Mouse (Mus musculus): ENCODE data around the gene Frmd4a.

Gene Frmd4a

DNA sequence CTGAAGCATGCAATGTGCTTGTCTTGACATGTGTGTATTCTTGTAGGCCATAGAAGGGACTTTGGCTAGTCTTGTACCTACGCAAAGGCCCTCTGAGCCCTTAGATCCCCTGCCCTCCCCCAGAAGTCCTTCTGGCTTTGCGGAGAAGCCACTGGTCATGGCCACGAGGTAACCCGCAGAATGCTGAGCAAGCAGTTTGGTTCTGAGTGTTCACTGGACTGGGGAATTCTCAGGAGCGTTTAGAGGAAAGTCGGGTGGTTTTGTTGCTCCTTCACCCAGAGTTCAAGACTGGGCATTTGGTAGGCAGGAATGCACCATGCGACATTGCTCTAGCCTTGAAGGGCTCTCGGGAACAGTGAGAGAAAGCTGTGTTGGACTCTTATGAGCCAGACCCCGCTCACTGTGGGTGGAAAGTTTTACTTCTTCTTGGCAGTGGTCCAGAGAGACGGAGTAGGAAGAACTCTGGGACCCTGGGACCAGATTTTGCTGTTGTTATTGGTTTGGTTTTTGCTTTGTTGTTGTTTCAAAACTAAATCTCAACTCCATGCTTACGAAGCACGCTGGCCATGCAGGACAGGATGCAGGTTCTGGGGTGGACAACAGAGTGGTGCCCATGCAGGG lies 432.5 kb downstream of the Frmd4a start:
- DNase-seq = no peak

DNA sequence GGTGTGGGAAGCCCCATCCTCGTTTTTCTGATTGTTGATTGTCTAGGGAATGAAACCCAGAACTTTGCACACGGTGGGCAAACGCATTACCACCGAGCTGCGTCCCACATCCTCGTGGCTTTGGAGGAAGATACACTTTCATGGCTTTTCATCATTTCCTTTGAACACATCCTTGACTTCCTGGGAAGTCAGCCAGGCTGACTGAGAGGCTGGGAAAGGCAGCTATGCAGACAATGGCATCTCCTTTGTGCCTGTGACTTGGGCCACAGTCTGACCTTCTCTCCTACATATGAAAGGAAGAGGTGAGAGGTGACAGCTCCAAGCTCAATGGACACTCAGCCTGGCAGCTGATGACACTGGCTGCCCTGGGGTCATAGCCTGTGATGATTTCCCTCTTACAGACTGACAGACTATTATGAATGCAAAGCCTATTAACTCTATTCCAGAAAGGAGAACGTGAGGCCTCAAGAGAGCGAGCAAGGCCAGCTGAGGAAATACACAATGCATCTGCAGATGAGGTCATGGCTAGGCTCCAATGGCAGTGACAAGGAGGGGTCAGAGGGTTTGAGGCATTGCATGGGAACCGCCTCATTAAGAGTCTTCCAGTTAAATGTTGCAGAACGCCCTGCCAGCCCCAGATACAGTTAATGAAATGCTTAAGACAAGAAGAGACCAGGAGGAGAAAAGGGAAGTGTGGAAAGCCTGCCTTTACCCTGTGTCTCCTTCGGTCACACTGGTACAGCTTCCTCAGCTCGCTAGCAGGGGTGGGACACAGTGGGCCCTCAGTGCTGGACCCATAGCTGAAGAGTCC lies 435.3 kb downstream of the Frmd4a start:
- no peak for DNase-seq

- no peak for DNase-seq
Measured at GRCm38 (mm10) chr2:4455097-4456025, 437.8 kb downstream of the Frmd4a start.

DNA sequence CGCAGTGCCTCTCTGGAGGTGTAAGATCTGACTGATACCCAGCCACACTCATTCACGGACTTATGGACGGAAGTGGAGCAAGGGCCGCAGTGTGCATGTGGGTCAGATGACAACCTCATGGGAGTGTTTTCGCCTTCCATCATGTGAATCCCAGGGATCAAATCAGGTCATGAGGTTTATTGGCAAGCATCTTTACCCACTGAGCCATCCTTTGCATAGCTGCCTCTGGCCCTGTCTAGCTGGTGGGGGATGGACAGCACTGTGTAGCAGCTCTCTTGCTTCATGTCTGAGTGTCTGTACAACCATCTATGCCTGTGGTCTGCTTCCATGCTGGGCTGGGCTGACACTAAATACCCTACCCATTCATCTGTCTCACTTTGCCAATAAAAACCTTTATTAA lies 443.4 kb downstream of the Frmd4a start:
- no peak for DNase-seq

DNA sequence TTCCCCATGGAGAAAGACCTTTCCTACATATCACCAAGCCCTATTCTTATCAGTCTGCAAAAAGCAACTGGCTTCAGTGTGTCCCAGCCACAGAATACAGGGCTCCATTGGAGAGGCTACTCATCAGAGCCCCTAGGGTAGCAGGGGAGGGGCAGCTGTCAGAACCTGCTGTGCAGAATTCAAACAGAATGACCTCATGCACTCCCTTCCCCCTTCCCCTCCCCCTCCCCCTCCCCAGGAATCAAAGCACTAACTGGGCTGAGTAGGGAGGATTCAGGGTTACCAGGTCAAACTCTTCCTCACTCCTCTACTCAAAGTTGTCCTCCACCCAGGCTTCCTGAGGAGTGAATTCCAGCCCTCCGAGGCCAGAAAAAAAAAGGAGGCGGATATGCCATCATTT lies 444.0 kb downstream of the Frmd4a start:
- no peak for DNase-seq

- DNase-seq = no peak
Measured at GRCm38 (mm10) chr2:4462480-4462879, 445.0 kb downstream of the Frmd4a start.

DNA sequence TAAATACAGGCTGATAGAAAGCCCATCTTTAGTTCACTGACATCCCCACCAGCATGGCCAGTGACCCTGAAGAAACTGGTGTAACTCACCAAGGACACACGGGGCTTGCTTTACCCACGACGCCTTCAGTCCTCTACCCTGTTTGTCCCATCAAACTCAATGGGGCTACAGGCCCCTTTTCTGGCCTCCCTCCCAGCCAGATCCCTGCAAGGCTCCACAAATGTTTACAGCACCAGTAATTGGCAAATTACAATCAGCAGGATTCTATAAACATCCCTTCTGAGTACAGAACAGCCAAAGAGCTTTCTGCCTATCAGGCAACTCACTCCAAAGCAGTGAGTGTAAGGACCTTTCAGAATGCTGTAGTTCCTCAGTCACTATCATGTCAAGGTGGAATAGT lies 448.6 kb downstream of the Frmd4a start:
- DNase-seq = no peak

- no peak for DNase-seq
Measured at GRCm38 (mm10) chr2:4467314-4467713, 449.8 kb downstream of the Frmd4a start.

DNA sequence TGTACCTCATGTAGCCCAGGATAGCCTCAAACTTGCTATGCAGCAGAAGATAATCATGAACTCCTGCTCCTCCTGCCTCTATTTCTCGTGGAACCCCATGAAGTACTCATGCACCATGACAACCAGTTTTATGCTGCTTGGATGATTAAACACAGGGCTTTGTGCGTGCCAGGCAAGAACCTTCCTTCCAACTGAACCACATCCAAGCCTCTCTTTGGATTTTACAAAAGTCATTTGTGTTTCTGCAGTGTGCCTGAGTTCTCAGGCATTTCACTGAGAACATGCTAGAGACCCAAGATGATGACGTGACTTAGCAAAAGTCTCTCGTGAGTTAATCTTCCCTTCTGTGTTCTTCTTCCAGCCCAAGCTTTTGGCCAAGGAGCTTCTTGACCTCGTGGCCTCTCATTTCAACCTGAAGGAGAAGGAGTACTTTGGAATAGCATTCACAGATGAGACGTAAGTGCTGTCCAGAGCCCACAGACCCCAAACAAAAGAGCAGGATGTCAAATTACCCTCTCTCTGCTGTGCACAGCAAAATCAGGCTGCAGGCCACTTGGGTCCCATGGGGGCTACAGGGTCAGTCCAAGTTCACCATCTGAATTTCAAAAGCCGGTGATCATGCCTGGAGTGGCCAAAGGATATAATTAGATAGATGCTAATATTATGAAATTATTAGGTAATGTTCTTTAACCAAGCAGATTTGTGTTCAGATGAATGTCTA lies 455.4 kb downstream of the Frmd4a start:
- DNase-seq = no peak

DNA sequence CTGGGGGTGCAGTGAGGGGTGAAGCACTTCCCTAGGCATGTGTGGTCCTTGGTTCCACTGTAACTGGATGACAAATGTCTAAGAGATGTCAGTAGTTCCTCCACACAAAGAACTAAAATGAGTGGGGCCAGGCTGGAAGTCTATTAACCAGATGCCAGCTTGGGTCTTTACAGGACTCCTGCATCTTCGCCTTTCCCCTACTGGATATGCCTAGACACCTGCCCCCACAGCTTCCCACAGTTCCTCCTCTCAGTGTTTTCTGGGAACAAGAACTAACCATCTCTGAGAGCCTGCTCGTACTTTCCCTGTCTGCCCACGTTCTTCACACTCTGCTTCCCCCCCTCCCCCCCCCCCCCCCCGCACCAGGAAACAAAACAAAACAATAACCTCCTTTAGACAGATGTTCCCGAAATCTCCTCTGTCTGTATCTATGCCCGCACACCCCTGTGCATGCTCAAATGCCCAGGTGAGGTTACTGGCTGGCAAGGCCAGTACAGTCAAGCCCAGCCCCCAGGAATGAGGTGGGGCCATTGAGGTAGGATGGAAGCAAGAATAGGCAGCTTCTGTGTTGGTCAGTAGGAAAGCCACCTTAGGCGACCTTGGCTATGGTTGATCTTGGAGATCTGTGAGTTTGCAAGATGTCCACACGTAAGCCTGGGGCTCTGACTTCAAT lies 456.5 kb downstream of the Frmd4a start:
- DNase-seq = no peak

DNA sequence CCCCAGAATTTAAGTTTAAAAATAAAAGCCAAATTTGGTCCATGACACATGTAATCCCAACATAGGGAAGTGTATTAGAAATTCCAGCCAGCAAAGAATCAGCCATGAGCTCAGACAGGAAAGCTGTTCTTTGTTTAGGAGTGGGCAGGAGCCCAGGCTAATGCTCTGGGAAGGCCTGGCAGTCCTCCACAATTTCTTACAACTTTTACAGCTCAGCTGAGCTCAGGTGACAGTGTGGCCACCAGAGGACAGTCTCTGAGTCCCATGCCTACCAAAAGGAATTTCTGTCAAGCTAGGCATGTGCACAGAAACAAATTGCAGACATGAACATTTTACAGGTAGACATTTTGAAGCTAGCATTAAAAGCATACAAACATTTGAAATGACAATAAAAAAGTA lies 457.0 kb downstream of the Frmd4a start:
- DNase-seq = no peak

DNA sequence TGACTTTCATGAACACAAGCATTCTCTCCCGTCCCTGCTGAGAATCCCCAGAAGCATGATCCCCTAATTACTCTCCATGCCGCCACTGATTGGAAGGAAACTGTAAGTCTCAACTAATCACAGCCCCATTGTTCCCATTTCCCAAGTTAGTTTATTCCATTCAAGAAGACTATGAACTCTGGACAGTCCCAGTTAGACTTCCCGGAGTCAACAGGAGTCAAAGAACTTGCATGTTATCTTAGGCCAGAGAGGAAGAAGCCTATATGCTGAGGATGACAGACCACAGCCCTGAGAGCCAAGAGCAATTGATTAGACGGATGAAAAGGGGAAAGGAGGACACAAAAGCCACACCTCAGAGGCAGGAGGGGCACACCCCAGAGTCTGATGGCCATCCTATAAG lies 458.5 kb downstream of the Frmd4a start:
- no peak for DNase-seq

GRCm38 (mm10) chr2:4476608-4477007 lies 459.1 kb downstream of the Frmd4a start:
- no peak for DNase-seq

DNA sequence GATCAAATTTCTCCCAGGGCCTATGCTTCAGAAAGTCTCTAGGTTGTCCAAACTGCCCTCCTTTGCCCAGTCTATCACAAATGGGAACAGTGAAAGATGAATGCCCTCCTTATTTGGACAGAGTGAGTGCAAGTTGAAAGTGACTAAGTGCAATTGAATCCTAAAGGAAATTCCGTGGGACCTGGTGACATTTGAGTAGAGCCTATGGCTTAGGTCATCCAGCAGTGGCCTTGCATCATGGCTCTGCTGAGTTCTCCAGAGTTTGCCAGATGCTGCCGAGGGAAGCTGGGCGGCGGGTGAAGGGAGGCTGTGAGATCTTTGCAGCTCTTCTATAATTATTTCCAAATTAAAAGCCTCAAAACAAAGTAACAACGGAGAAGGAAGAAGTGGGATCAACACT lies 459.8 kb downstream of the Frmd4a start:
- DNase-seq = no peak

DNA sequence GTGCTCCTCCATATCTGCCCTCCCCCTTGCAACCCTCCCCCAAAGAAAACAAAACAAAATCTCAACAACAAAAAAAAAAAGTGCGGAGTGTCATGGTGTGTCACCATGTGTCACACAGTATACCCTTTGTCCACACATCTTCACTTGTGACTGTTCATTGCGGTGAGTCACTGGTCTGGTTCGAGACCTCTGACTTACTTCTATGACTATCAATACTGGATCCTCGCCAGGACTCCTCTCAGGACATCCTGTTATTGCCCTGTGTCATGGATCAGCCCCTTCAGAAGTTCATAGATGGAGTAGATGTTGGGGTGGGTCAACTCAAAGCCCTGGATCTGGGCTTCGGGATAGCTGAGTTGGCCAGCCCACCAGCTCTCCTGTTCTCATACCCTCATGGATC lies 462.7 kb downstream of the Frmd4a start:
- DNase-seq = no peak

- DNase-seq = no peak
Measured at GRCm38 (mm10) chr2:4481154-4481553, 463.6 kb downstream of the Frmd4a start.

DNA sequence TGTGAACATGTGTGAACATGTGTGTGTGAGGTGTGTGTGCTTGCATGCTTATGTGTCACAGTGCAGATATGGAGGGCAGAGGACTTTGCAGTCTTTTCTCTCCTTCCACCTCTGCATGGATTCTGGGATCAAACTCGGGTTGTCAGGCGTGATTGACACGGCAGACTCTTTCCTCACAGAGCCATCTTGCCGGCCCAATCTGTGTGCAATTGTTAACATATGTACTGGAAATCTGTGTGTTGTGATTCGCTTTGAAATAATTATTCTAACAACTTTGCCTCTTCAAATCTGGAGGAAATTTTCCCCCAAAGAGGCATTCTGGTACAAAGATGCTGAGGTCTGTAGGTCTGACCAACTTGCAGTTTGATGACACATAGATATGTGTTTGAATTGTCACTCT lies 468.7 kb downstream of the Frmd4a start:
- DNase-seq = no peak

GRCm38 (mm10) chr2:4487280-4487679 lies 469.8 kb downstream of the Frmd4a start:
- DNase-seq = no peak

DNA sequence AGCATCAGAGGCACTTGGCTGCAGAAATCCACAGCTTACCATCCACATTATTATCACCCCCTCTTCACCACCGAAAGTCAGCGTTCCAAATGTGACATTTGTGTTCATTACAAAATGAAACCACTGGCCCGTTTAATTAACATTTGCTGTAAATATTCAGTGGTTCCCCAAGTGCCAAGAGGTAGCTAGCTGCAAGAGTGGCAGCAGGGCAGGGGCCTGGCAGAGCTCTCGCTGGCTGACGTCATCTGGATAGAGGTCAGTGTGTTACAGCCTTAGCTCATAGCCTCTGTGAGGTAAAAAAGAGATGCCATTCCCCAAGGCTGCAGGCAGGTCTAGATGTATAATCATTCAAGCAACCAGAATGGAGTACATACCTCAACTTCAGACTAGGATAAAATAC lies 473.3 kb downstream of the Frmd4a start:
- no peak for DNase-seq

- peak; percentile 72 for DNase-seq
Measured at GRCm38 (mm10) chr2:4492485-4493481, 475.3 kb downstream of the Frmd4a start.

- DNase-seq = no peak
Measured at GRCm38 (mm10) chr2:4494478-4494877, 477.0 kb downstream of the Frmd4a start.

Measured in cerebellum, adult 9-10 months (tissue).